In genomic region chr11:36292206-36292605, GRCm38 (mm10) we compare ENCODE assay signal across 21 mouse cellular contexts.
DNase-seq lines count a peak whose midpoint lies in the region; ATAC-seq and TF ChIP-seq lines count a peak whose summit lies in the region.
"Had no signal": no experiment of that assay in that cellular context is flagged by ENCODE, and none has a peak within 500 bp of the region (broad histone marks: within the 10 kb centered on the region; RNA-seq: fewer than 3 reads in every experiment).

No protein-coding gene starts in this region.

- DNase-seq in forebrain, postnatal 0 days, result no peak
- DNase-seq in kidney, postnatal 10 days, result peak; percentile 24
- DNase-seq in retina, embryonic 14.5 days (ENCODE audit: low spot score), result peak; percentile 15
- DNase-seq in retina, postnatal 1 day, result no peak
- no peak for DNase-seq in adrenal gland, postnatal 25 days
- DNase-seq: B cell, adult 2 months; cerebellum, adult 9-11 months; heart, adult 18-20 months; kidney, adult 11 months; layer of hippocampus, postnatal 36 days; left cerebral cortex, postnatal 4 days; thymus, adult 2 months had no signal

- no peaks in the 10 kb centered on the region for H3K36me3 ChIP-seq in forebrain, postnatal 0 days (ENCODE audit: insufficient read depth)
- H3K36me3 ChIP-seq in forebrain, embryonic 13.5 days (ENCODE audit: poor library complexity, severe bottlenecking), result no peaks in the 10 kb centered on the region
- H3K36me3 ChIP-seq in kidney, embryonic 16.5 days (ENCODE audit: insufficient read depth, low read length), result no peaks in the 10 kb centered on the region
- H3K36me3 ChIP-seq: forebrain, embryonic 15.5 days; liver, embryonic 15.5 days; midbrain, embryonic 13.5 days had no signal

- H3K4me1 ChIP-seq in forebrain, postnatal 0 days (ENCODE audit: insufficient read depth), result no peaks in the 10 kb centered on the region
- no peaks in the 10 kb centered on the region for H3K4me1 ChIP-seq in forebrain, embryonic 13.5 days
- H3K4me1 ChIP-seq in kidney, embryonic 16.5 days (ENCODE audit: insufficient read depth, low read length), result no peaks in the 10 kb centered on the region
- H3K4me1 ChIP-seq: forebrain, embryonic 15.5 days; liver, embryonic 15.5 days had no signal

- H3K27me3 ChIP-seq in forebrain, postnatal 0 days (ENCODE audit: insufficient read depth, low read length), result no peaks in the 10 kb centered on the region
- no peaks in the 10 kb centered on the region for H3K27me3 ChIP-seq in forebrain, embryonic 13.5 days
- no peaks in the 10 kb centered on the region for H3K27me3 ChIP-seq in kidney, embryonic 16.5 days (ENCODE audit: insufficient read depth, low read length)
- H3K27me3 ChIP-seq: forebrain, embryonic 15.5 days; liver, embryonic 15.5 days; midbrain, embryonic 13.5 days had no signal

- H3K4me3 ChIP-seq in forebrain, postnatal 0 days (ENCODE audit: low read depth, low read length), result no peak overlapping the region
- H3K4me3 ChIP-seq in forebrain, embryonic 13.5 days, result no peak overlapping the region
- no peak overlapping the region for H3K4me3 ChIP-seq in kidney, embryonic 16.5 days (ENCODE audit: low read length)
- H3K4me3 ChIP-seq: erythroblast, embryonic 14.5 days; forebrain, embryonic 15.5 days; liver, embryonic 15.5 days; midbrain, embryonic 13.5 days had no signal

- no peaks in the 10 kb centered on the region for H3K9me3 ChIP-seq in forebrain, postnatal 0 days (ENCODE audit: low read length)
- no peaks in the 10 kb centered on the region for H3K9me3 ChIP-seq in forebrain, embryonic 13.5 days (replicated peaks)
- H3K9me3 ChIP-seq in kidney, embryonic 16.5 days (ENCODE audit: low read length), result no peaks in the 10 kb centered on the region
- H3K9me3 ChIP-seq: forebrain, embryonic 15.5 days; liver, embryonic 15.5 days; midbrain, embryonic 13.5 days had no signal

- H3K27ac ChIP-seq in forebrain, postnatal 0 days (ENCODE audit: low read depth, low read length), result no peak overlapping the region
- H3K27ac ChIP-seq in forebrain, embryonic 13.5 days, result no peak overlapping the region
- no peak overlapping the region for H3K27ac ChIP-seq in kidney, embryonic 16.5 days (ENCODE audit: low read length)
- H3K27ac ChIP-seq: forebrain, embryonic 15.5 days; hindbrain, embryonic 14.5 days; liver, embryonic 15.5 days; macrophage; midbrain, embryonic 13.5 days had no signal

- WGBS in forebrain, postnatal 0 days, result 52% methylated on average over 6 of the region's 6 CpGs
- 54% methylated on average over 6 of the region's 6 CpGs for WGBS in forebrain, embryonic 13.5 days
- 29% methylated on average over 6 of the region's 6 CpGs for WGBS in kidney, embryonic 16.5 days

- TF ChIP-seq CTCF in forebrain, postnatal 0 days (IDR thresholded peaks at IDR 0.05; ENCODE audit: low read depth), result peak; percentile 17; the same call in 1 of the 2 replicates

- H3K4me2 ChIP-seq in forebrain, postnatal 0 days (ENCODE audit: low read depth), result no peak overlapping the region
- no peak overlapping the region for H3K4me2 ChIP-seq in forebrain, embryonic 13.5 days
- H3K4me2 ChIP-seq in kidney, embryonic 16.5 days (replicated peaks; ENCODE audit: low read depth, low read length), result no peak overlapping the region
- H3K4me2 ChIP-seq: forebrain, embryonic 15.5 days; hindbrain, embryonic 14.5 days; liver, embryonic 15.5 days; midbrain, embryonic 13.5 days had no signal

- no peak overlapping the region for H3K9ac ChIP-seq in forebrain, postnatal 0 days
- H3K9ac ChIP-seq in forebrain, embryonic 13.5 days, result no peak overlapping the region
- no peak overlapping the region for H3K9ac ChIP-seq in kidney, embryonic 16.5 days (replicated peaks; ENCODE audit: low read length)
- H3K9ac ChIP-seq: forebrain, embryonic 15.5 days; hindbrain, embryonic 14.5 days; liver, embryonic 15.5 days; midbrain, embryonic 13.5 days had no signal

- no peak for ATAC-seq in forebrain, postnatal 0 days
- ATAC-seq in forebrain, embryonic 13.5 days, result no peak
- no peak for ATAC-seq in kidney, embryonic 16.5 days (ENCODE audit: low FRiP score, low TSS enrichment)
- ATAC-seq: activated CD4-positive, CD25-positive, alpha-beta regulatory T cell, adult 4 months; forebrain, embryonic 15.5 days; midbrain, embryonic 13.5 days had no signal

Comparison
In these comparisons a context has a peak if more than half of its experiments do, and no peak if none do; other contexts are left out.
1. DNase-seq: peak in kidney, postnatal 10 days (single experiment) and retina, embryonic 14.5 days (single experiment); none in forebrain, postnatal 0 days (single experiment), retina, postnatal 1 day (single experiment) and adrenal gland, postnatal 25 days (single experiment).